Mouse (Mus musculus) gastrocnemius, postnatal 36 days (tissue): ENCODE measurements at regions not wholly inside any gene's neighbourhood (a gene's known extent, or its start where the extent isn't known, plus 50 kb on each side); places are given as distances from the start of the nearest gene placed in this dataset.

Experiments used
- DNase-seq, 2 experiments: peaks; one replicate each; pipeline ENCODE4 v3.0.0; 2022
- intact Hi-C: fragments of 180-260 bp; cut with DNase I; formaldehyde crosslinking; loops from one replicate; pipeline ENCODE4 v1.15.1; 2025

DNA sequence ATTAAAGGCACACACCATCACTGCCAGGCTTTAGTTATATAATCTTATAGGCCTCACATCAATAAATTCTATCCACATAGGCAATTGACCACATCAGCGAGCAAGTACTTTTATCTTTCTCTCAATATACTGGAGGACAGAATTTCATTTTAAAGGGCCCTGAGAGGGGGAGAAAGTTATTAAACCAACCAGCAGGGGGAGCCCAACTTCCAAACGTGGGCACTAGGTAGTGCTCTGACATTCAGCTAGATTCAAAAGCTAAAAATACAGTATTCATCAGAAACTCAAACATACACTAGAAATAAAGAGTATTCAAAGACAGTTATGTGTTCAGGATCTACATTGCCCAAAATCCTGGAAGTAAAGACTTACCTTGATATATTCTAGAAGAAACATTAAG lies 595.7 kb downstream of the Gm19410 start:
- peak in 1 of 2 experiments; percentile 25 for DNase-seq
- intact Hi-C loops = loop anchor here (1.0 to 10.0 kb wide), 2 partner anchors 162 to 714 kb away; no protein-coding TSS in a partner anchor

DNA sequence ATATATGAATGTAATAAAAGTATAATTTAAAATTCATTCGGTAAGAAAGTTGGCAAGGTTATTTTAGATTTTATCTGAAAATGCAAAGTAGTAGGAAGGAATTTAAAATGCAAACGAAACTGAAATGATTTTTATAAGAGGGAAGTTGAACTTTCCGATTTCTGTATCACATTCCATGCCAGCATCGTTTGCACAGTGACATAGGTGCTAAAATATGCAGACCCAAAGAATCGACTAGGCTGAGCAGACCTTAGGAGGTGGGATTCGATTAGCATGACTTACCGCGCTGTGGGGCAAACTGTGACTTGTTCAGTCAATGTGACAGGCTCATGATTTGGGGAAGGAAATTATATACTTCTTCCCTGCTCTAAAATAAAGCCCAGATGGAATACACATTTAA lies 596.2 kb downstream of the Gm19410 start:
- intact Hi-C loops = loop anchor here (1.0 to 10.0 kb wide), 2 partner anchors 161 to 713 kb away; no protein-coding TSS in a partner anchor
- DNase-seq = no peak

DNA sequence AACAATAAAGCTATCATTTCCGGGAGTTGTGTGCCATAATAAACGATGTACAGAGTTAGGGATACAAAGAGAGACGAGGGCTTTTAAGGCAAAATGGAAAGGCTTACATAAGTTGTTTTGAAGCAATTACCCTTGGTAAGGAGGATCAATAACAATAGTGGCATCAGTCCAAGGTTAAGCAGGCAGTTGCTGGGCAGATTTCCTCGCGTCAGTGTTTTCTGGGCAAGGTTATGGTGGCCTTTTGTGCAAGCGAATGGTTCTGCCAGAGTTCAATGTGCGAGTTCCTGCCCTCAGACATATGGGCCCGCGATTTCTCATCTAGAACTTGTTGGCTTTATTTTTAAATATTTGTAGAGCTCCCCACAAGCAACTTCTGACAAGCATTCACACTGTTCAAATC lies 597.7 kb downstream of the Gm19410 start:
- intact Hi-C loops = loop anchor here (10.0 kb wide), 1 partner anchor 712 kb away; no protein-coding TSS in a partner anchor
- DNase-seq = no peak

DNA sequence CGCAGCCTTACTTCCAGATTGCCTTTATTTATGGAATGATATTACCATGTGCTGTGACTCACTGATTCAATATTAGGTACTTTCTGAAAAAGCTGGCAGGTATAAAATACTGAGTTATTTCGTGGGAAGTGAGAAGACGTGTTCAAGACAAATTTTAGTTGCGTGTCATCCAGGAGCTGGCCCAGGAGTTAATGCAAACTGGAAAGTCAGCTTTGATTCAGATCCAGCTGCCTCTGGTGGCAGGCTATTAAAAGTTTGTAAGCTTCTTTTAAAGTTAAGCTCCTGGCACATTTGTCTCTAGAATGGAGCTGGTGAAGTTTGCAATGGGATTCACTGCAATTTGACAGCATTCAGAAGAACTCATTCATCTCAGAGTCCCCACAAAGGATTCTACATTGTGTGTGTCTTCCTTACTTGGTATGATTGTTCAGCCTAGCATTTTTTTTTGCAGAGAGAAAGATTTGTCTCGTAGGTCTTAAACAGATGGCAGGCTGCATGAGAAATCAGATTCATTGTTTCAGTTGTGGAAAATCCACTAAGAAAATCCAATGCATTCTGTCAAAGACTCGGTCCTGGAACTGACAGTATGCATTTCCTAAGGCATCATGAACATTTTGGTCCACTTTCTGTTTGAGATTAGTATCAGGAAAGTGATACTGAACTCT lies 599.1 kb downstream of the Gm19410 start:
- DNase-seq = no peak
- intact Hi-C loops = loop anchor here (10.0 kb wide), 1 partner anchor 710 kb away; no protein-coding TSS in a partner anchor

DNA sequence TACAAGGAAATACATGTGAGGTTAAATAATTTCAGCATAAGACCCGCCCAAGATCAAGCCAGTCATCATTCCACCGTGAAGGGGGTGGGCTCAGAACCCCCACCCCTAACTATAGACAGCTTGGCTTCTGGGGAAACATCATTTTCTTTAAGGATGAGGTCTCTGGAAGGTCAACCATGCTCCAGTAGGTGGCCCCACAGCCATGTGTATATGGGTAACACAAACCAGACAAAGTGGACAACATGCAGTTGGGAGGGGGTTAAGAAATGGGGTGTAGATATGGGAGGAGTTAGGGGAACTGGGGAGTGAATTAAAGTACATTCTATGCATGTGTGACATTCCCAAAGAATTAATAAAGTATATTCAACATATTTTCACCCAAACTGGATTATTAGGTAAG lies 600.4 kb downstream of the Gm19410 start:
- DNase-seq = no peak
- intact Hi-C loops = loop anchor here (10.0 kb wide), 1 partner anchor 709 kb away; no protein-coding TSS in a partner anchor

DNA sequence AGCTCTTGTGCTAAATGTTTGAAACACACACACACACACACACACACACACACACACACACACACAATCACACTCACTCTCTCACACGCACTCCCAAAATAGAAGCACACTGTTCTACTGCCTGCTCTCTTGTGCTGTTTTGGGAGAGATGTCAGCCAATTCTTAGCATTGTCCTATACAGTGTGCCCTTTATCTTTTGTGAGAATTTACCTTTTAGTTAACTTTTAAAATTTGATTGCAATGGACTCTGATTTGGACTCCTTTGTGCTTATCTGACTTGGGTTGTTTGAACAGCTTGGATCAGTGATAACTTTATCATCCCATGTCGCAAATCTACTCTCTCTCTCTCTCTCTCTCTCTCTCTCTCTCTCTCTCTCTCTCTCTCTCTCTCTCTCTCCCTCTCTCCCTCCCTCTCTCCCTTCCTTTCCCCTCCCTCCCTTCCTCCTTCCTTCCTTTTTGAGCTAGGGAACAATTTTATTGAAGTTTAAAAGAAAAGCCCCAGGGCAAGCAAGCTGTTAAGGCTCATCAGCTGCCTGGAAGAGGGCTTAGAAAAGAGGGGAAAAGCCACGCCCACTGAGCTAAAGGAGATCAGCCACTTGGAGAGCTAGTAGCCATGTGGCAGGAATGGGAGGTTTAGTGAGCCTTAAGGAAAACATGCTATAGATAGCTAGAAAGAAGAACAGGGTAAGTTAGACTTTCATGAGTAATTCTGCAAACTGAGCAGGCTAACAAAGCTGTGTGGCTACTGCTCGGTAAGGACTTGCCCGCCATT lies 611.2 kb downstream of the Gm19410 start:
- intact Hi-C loops = no loop called here
- DNase-seq = no peak

DNA sequence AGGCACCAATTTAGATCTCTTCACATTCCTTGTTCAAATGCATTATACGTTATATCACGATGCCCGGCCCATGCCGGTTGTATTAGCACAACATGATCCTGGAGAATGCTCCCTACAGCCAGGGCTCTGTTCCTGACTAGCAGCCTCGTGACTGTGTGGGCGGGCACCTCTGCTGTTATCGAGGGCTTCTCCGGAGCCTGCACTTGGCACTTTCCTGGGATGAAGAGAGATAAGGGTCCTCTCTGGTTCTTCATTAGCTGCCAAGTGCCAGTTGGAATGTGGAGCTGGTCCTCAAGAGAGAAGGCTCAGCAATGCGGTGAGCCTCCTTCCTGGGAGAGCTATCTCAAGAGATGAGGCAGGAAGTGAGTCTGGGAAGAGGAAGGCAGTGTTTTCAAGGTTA lies 598.9 kb upstream of the AI429214 start:
- DNase-seq = no peak
- intact Hi-C loops = no loop called here

DNA sequence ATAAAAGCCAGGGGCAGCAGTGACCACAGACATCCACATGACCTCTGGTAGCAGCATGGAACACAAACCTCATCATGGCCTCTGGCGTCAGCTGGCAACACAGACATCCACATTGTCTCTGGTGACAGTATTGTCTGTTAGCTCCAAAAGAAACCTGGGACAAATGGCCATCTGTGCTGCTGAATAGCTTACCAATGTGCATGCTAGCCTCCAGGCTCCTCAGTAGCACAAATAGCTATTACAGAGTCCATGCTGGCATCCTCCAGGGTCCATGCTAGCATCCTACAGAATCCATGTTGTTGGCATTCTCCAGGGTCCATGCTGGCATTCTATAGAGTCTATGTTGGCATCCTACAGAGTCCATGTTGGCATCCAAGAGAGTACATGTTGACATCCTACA lies 596.9 kb upstream of the AI429214 start:
- intact Hi-C loops = no loop called here
- DNase-seq = no peak

DNA sequence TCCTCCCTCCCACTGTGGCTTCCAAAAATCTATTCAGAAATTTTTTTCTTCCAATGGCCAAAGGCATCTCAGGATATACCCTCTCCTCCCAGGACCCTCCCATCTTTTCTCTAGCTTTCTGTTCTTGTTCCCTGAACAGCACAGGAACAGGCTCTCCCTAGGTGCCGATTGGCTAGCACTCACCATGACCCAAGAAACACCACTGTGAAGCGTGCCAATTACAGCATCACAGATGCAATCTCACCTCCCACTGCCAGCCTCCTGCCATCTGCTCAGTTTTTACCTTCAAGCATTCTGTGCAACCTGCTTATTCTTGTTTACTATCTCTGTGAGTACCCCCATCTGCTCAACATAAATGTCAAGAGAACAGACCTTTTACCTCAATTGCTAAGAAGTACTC lies 586.7 kb upstream of the AI429214 start:
- no peak for DNase-seq
- intact Hi-C loops = no loop called here
